Mouse (Mus musculus) adrenal gland, postnatal 36 days (tissue): ENCODE data around the gene Fbxo28. TPM values are rescaled to one million over a fixed set of nuclear protein-coding genes. Genes with fewer than 3 reads are reported as not detected.

Experiments used
- DNase-seq, 2 experiments: peaks; one replicate each; pipeline ENCODE4 v3.0.0; 2021; ENCODE audit warnings: mixed read lengths in 1 of 2
- total RNA-seq, 2 experiments: library from RNA; stranded (reverse); gene quantifications; 2 replicates each; pipeline ENCODE4 v1.2.3; 2021

The Fbxo28 gene
- total RNA-seq, 2 experiments from 2014 or later, result 34.5 to 44.1 TPM

DNA sequence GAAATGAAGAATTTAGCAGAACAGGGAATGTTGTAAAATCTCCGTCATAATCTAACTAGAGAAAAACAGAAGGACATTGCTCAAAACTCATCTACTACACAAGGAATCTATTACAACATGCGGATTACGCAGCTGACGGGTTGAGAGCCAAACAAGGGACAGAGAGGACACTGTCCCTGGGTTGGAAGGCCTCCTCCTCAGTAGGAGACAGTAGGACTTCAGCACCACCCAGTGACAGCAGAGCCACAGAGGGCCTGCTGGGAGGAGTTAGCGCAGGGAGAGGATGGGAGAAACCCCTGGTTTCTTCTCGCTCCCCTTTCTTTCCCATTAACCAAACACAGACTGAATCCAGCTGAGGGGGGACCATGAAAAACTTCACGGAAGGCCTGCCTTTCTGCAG lies 53.6 kb downstream of the Fbxo28 start:
- DNase-seq, result peak; percentile 13 to 54

DNA sequence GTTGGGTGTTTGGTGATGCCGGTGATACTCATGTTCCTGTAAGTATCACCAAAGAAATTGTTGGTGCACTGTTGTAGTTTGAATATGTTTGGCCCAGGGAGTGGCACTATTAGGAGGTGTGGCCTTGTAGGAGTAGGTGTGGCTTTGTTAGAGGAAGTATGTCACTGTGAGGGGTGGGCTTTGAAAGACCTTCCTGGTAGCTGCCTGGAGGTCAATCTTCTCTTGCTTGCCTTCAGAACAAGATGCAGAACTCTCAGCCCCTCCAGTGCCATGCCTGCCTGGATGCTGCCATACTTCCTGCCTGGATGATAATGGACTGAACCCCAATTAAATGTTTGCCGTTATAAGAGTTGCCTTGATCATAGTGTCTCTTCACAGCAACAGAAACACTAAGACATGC lies 56.6 kb downstream of the Fbxo28 start:
- no peak for DNase-seq

DNA sequence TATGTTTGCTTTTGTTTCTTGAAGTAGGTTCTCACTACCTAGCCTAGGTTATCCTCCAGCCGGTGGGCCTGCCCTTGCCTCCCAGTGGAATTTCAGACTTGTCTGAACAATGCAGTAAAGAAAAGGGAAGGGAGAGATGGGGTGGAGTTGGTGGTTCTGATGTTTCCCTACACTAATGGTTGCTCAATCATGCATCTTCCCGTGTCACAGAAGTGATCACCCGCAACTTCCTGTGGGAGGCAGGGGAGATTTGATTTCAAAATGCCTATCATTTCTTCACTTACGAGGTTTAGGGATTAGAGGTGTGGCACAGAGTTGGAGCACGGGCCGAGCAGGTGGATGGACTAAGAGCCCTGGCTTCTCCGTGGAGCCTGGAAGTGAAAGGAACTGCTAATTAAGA lies 58.2 kb downstream of the Fbxo28 start:
- DNase-seq, result no peak

DNA sequence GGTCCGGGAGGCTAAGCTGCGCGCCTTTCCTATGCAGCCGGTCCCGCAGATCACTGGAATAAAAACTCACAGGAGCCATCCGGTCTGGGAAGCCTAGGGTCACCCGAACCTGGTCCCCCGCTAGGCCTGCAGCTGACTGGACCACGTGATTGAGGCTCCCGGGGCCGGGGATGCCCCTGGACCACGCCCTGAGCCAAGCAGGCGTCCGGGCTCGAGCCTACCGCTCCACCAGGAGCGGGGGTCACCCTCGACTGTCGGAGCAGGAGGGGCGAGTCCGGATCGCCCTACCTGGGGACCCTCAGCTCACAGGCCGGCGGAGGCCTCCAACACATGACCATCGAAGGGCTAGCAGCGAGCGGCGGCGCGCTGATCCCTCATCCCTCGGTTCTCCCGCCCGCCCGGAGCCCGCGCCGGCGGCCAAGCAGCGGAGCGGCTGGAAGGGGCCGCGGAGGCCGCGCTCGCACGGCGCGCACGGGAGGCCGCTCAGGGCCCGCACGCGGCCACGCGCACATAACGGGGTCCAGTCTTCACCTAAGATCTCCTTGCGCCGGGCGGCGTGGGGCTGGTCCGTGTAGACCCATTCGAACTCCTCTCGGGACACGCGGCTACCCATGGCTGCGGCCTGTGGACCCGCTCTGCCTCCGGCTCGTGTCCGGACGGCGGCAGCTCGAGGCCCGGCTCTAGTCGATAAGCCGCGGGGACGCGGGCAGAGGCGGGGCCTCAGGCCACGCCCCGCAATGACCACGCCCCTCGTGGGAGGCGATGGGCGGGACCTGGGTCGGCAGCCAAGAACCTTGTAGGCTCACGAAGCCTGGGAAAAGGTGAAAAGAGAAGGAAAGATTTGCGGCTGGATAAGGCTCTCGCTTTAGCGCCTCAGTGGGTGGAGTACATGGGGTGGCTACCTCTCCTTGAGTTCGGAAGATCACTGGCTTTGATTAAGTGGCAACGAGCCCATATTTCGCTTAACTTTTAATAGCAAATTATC lies 59.0 kb downstream of the Fbxo28 start, which contains the start of gene Degs1:
Degs1 (minus strand) TSS at position 714 of the 985 bp plus-strand sequence.
- DNase-seq, result peak; percentile 97

DNA sequence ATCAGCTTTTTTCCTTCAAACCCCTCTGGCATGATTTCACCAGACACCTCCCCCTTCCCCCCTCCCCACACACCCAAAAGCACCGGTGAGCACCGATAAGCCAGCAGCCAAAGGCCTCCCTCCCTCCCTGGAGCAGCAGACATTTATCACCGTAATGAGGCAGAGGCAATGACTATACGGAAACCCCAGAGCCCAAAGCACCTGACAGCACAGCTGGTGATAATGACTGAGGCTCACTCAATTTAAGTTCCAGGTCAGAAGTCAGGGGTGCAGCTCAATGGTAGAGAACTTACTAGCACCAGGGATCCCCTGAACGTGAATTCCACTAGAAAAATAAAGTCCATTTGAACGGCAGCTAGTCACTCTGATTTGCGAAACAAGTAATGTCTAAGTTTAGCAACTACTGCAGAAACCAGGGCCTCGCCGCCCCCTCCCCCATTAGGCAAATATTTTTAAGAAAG lies 60.1 kb downstream of the Fbxo28 start:
- DNase-seq, result peak in 1 of 2 experiments; percentile 7

DNA sequence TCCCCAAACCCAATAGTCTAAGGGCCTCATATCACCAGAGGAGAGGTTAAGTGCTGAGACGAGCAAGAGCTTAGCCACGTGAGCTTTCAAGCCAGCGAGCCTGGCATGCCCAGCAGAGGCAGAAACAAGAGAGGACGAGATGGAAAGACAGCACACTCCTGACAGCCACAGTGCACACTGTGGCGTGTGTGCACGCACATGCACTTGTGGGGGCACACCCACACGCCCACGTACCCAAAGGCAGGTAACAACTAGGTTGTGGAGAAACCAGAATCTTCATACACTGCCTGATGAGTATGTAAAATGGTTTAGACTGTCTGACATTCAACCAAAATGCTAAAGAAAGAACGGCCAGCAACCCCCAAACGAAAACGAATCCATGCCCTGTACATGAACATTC lies 60.9 kb downstream of the Fbxo28 start:
- no peak for DNase-seq

DNA sequence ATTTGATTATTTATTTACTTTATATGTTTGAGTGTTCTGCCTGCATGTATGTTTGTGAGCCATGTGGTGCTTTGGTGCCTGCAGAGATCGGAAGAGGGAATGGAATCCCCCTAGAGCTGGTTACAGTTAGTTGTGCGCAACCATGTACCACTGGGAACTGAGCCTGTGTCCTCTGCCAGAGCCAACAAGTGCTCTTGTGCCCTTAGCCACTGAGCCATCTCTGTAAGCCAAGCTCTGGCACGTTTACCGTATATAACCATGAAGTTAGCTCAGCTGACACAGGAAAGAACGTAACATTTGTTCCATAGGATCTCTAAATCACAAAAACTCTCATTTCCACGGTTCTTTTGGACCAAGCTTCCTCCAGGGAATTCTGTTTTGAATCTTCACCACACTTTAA lies 61.4 kb downstream of the Fbxo28 start:
- DNase-seq, result no peak

DNA sequence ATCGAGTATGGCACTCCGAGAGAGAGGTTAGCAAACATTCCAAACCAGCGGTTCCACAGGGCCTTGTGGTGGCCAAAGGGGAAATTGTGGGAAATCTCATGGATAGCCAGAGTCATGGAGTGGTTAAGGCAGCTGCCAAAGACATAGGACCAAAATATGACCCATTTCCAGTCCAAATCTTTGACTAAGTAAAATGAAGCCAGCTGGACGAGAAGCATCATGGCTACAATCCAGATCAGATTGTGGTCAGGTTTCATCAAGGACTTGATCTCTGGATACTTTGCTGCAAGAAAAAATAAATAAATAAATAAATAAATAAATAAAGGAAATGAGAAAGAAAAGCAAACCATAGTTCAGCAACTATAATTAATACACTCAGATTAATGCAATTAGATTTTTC lies 62.0 kb downstream of the Fbxo28 start:
- DNase-seq, result no peak

DNA sequence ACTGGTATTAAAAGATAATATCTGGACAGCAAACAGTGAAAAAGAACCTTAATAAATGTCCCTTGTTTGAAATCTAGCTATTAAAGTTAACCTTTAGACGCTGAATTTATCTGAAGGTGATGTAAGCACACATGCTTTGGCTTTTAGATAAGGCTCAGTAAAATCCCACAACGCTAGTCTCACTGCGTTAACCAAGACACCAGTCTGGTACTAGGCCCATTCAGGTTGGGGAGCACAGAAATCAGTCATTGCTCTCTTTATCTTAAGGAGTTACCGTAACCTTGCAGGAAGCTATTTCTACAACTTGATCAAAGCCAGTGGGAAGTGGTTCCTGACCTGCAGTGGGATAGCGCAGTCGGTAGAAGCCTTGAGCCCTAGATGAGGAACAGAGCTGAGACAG lies 66.3 kb downstream of the Fbxo28 start:
- no peak for DNase-seq

DNA sequence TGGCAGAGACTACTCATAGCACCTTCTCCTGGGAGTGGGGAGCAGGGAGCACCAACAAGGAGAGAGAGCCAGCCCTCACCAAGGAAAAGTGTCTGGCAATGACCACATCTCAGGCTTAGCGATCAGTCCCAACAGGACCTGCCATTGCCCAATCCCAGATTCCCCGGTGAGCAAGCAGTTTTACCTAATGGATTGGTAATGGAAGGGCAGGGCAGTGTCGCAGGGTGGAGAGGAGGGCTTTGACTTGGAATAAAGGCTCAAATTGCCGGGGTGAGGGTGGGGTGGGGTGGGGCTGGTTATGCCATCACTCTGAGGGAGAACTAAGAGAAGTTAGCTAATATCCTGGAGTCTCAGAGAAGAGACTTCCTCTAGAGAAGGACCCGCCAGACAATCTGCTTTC lies 69.8 kb downstream of the Fbxo28 start:
- DNase-seq, result peak in 1 of 2 experiments; percentile 29

DNA sequence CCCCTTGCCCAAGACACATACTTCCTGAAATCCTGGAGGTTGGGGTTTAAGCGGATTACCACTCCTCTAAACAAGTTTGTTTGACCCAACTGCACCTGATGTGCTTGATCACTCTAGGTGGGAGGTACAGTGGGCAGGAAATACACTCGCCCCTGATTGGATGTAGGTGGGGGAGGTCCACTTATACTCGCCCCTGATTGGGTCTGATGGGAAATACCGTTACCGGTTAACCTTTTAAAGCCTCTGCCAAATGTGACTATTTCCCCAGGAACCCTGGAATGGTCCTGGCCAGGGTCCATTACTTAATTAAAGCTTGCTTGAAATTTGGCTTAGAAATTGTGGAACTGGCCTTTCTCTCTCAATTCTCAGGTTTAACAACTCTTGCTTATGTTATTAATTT lies 70.3 kb downstream of the Fbxo28 start:
- no peak for DNase-seq

DNA sequence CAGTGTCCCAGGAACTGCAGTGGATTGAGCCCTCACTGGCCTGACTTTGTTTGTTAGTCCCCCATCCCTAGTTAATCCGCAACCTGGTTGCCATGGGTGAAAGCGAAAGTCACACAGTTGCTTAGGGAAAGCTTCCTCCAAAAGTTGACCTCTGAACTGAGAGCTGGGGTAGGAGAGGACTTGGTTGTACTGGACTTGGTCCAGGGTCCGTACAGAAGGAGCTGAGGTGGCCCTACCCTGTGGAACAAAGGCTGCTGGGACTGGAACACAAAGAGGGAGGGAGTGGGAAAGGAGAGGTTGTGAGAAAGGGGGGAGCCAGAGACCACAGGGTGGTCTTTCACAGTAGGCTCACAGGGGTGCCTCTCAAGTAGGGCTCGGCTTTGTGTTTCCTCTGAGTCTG lies 73.1 kb downstream of the Fbxo28 start:
- no peak for DNase-seq

DNA sequence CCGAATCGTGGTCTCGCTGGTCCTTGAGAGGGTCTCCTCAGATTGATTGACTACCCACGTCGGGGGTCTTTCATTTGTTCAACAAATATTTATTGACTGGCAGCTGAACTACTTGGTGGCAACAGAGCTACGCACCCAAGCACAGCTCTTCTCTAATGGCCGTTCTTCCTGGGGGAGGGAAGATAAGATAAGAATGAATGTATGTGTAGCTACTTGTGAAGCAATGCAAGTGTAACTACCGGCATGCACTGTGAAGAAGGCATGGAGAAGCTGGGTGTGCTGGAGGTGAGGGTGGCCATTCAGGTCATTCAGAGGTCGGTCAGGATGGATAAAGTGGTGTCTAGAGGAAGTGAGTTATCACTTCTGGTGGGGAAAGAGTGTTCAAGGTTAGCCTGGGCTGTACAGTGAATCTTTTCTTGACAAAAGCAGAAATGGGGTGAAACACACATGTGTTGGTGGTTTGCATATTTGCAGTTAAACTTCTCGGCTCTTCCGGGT lies 75.4 kb downstream of the Fbxo28 start:
- no peak for DNase-seq

Other genes with a start within 250 kb of the Fbxo28 start
- gene Srp9, start 216.9 kb downstream of the Fbxo28 start, total RNA-seq, result 10 to 100 TPM; 57.1 to 72.5 TPM
- gene Vmn1r1, start 177.1 kb downstream of the Fbxo28 start, total RNA-seq, result not detected
- gene Degs1, start 58.8 kb downstream of the Fbxo28 start, total RNA-seq, result 10 to 100 TPM; 85.6 to 95.6 TPM
- gene Trp53bp2, start 67.5 kb upstream of the Fbxo28 start, total RNA-seq, result 10 to 100 TPM; 19.9 to 20.2 TPM
- 10 to 100 TPM; 67.0 to 88.1 TPM for gene Capn2, start 176.0 kb upstream of the Fbxo28 start, total RNA-seq
- gene Capn8, start 223.4 kb upstream of the Fbxo28 start, total RNA-seq, result under 1 TPM in 1 of 2 experiments, not detected in 1; 0.13 TPM